Mouse (Mus musculus): ENCODE measurements at regions not wholly inside any gene's neighbourhood (a gene's known extent, or its start where the extent isn't known, plus 50 kb on each side); places are given as distances from the start of the nearest gene placed in this dataset.

GRCm38 (mm10) chr2:51047520-51047919, 101.4 kb downstream of the Rnd3 start:
- Histone ChIP-seq H3K9me3 (replicated peaks) (no peaks in the 10 kb centered on the region), H3K36me3 (no peaks in the 10 kb centered on the region), H3K4me2 (no peak overlapping the region), H3K27ac (no peak overlapping the region), H3K9ac (no peak overlapping the region), H3K27me3 (no peaks in the 10 kb centered on the region), H3K4me3 (no peak overlapping the region), H3K4me1 (replicated peaks) (no peaks in the 10 kb centered on the region)
- 92% methylated on average over 5 of the region's 5 CpGs for WGBS
- ATAC-seq (replicated peaks; ENCODE audit: insufficient number of reproducible peaks, insufficient read depth, low FRiP score, low read depth): no peak

- H3K27ac ChIP-seq: no peak overlapping the region
- WGBS: 90% methylated on average over 2 of the region's 2 CpGs
- H3K9me3 ChIP-seq (replicated peaks): no peaks in the 10 kb centered on the region
- ATAC-seq (replicated peaks; ENCODE audit: insufficient number of reproducible peaks, insufficient read depth, low FRiP score, low read depth): no peak
- H3K4me3 ChIP-seq: no peak overlapping the region
- H3K36me3 ChIP-seq: no peaks in the 10 kb centered on the region
- no peaks in the 10 kb centered on the region for H3K27me3 ChIP-seq
- no peak overlapping the region for H3K9ac ChIP-seq
- H3K4me2 ChIP-seq: no peak overlapping the region
- no peaks in the 10 kb centered on the region for H3K4me1 ChIP-seq (replicated peaks)
Measured at GRCm38 (mm10) chr2:51045626-51046025, 103.3 kb downstream of the Rnd3 start.

GRCm38 (mm10) chr2:51041101-51041500, 107.8 kb downstream of the Rnd3 start:
- H3K36me3 ChIP-seq: no peaks in the 10 kb centered on the region
- H3K27ac ChIP-seq: no peak overlapping the region
- 0 out of 2 replicates have a peak, but pooled peaks cover 6% of the 10 kb centered on the region for H3K4me1 ChIP-seq (replicated peaks)
- no peaks in the 10 kb centered on the region for H3K27me3 ChIP-seq
- H3K9me3 ChIP-seq (replicated peaks): no peaks in the 10 kb centered on the region
- no peak overlapping the region for H3K9ac ChIP-seq
- H3K4me3 ChIP-seq: no peak overlapping the region
- 64% methylated on average over 7 of the region's 7 CpGs for WGBS
- no peak overlapping the region for H3K4me2 ChIP-seq
- no peak for ATAC-seq (replicated peaks; ENCODE audit: insufficient number of reproducible peaks, insufficient read depth, low FRiP score, low read depth)

GRCm38 (mm10) chr2:51038685-51039084, 110.2 kb downstream of the Rnd3 start:
- no peak overlapping the region for H3K27ac ChIP-seq
- no peak for ATAC-seq (replicated peaks; ENCODE audit: insufficient number of reproducible peaks, insufficient read depth, low FRiP score, low read depth)
- H3K4me2 ChIP-seq: no peak overlapping the region
- no peaks in the 10 kb centered on the region for H3K9me3 ChIP-seq (replicated peaks)
- 60% methylated on average over 6 of the region's 6 CpGs for WGBS
- no peaks in the 10 kb centered on the region for H3K27me3 ChIP-seq
- no peak overlapping the region for H3K9ac ChIP-seq
- H3K4me1 ChIP-seq (replicated peaks): 0 out of 2 replicates have a peak, but pooled peaks cover 6% of the 10 kb centered on the region
- H3K36me3 ChIP-seq: no peaks in the 10 kb centered on the region
- H3K4me3 ChIP-seq: no peak overlapping the region

GRCm38 (mm10) chr2:51036995-51037394, 111.9 kb downstream of the Rnd3 start:
- 79% methylated on average over 5 of the region's 5 CpGs for WGBS
- ATAC-seq (replicated peaks; ENCODE audit: insufficient number of reproducible peaks, insufficient read depth, low FRiP score, low read depth): no peak

GRCm38 (mm10) chr2:51036190-51036755, 112.6 kb downstream of the Rnd3 start:
- H3K4me1 ChIP-seq (replicated peaks): 0 out of 2 replicates have a peak, but pooled peaks cover 6% of the 10 kb centered on the region
- 69% methylated on average over 8 of the region's 8 CpGs for WGBS
- no peak overlapping the region for H3K9ac ChIP-seq
- no peaks in the 10 kb centered on the region for H3K27me3 ChIP-seq
- no peak overlapping the region for H3K4me3 ChIP-seq
- ATAC-seq (replicated peaks; ENCODE audit: insufficient number of reproducible peaks, insufficient read depth, low FRiP score, low read depth): no peak
- H3K4me2 ChIP-seq: no peak overlapping the region
- no peaks in the 10 kb centered on the region for H3K36me3 ChIP-seq
- H3K9me3 ChIP-seq (replicated peaks): no peaks in the 10 kb centered on the region
- H3K27ac ChIP-seq: no peak overlapping the region

More at GRCm38 (mm10) chr2:51036995-51037394, 111.9 kb downstream of the Rnd3 start:
- Histone ChIP-seq H3K9ac (no peak overlapping the region), H3K9me3 (replicated peaks) (no peaks in the 10 kb centered on the region), H3K4me2 (no peak overlapping the region), H3K27me3 (no peaks in the 10 kb centered on the region), H3K36me3 (no peaks in the 10 kb centered on the region), H3K27ac (no peak overlapping the region), H3K4me1 (replicated peaks) (0 out of 2 replicates have a peak, but pooled peaks cover 6% of the 10 kb centered on the region), H3K4me3 (no peak overlapping the region)

GRCm38 (mm10) chr2:51033881-51034280, 115.0 kb downstream of the Rnd3 start:
- no peaks in the 10 kb centered on the region for H3K36me3 ChIP-seq
- no peak overlapping the region for H3K4me2 ChIP-seq
- ATAC-seq (replicated peaks; ENCODE audit: insufficient number of reproducible peaks, insufficient read depth, low FRiP score, low read depth): no peak
- no peak overlapping the region for H3K4me3 ChIP-seq
- no peak overlapping the region for H3K9ac ChIP-seq
- H3K9me3 ChIP-seq (replicated peaks): no peaks in the 10 kb centered on the region
- WGBS: 90% methylated on average over 7 of the region's 7 CpGs
- H3K27me3 ChIP-seq: no peaks in the 10 kb centered on the region
- no peaks in the 10 kb centered on the region for H3K4me1 ChIP-seq (replicated peaks)
- H3K27ac ChIP-seq: no peak overlapping the region

GRCm38 (mm10) chr2:51022479-51022878, 126.4 kb downstream of the Rnd3 start:
- 52% methylated on average over 2 of the region's 2 CpGs for WGBS
- Histone ChIP-seq H3K36me3 (no peaks in the 10 kb centered on the region), H3K27ac (no peak overlapping the region), H3K9me3 (replicated peaks) (no peaks in the 10 kb centered on the region), H3K27me3 (no peaks in the 10 kb centered on the region), H3K9ac (no peak overlapping the region), H3K4me2 (no peak overlapping the region), H3K4me3 (no peak overlapping the region), H3K4me1 (replicated peaks) (no peaks in the 10 kb centered on the region)
- ATAC-seq (replicated peaks; ENCODE audit: insufficient number of reproducible peaks, insufficient read depth, low FRiP score, low read depth): no peak

GRCm38 (mm10) chr2:51016129-51016402, 132.8 kb downstream of the Rnd3 start:
- Histone ChIP-seq H3K27me3 (no peaks in the 10 kb centered on the region), H3K4me3 (no peak overlapping the region), H3K27ac (no peak overlapping the region), H3K4me1 (replicated peaks) (peaks cover 14% of the 10 kb centered on the region), H3K4me2 (no peak overlapping the region), H3K9ac (no peak overlapping the region), H3K9me3 (replicated peaks) (no peaks in the 10 kb centered on the region), H3K36me3 (no peaks in the 10 kb centered on the region)
- 70% methylated on average over 5 of the region's 5 CpGs for WGBS
- ATAC-seq (replicated peaks; ENCODE audit: insufficient number of reproducible peaks, insufficient read depth, low FRiP score, low read depth): no peak

GRCm38 (mm10) chr2:51015360-51016128, 133.4 kb downstream of the Rnd3 start:
- H3K36me3 ChIP-seq: no peaks in the 10 kb centered on the region
- peaks cover 14% of the 10 kb centered on the region for H3K4me1 ChIP-seq (replicated peaks)
- peak; percentile 35; the same call in 1 of the 2 replicates for ATAC-seq (replicated peaks; ENCODE audit: insufficient number of reproducible peaks, insufficient read depth, low FRiP score, low read depth)
- H3K9me3 ChIP-seq (replicated peaks): no peaks in the 10 kb centered on the region
- peak overlapping the region; percentile 51 for H3K27ac ChIP-seq
- H3K27me3 ChIP-seq: no peaks in the 10 kb centered on the region
- no peak overlapping the region for H3K9ac ChIP-seq
- no peak overlapping the region for H3K4me2 ChIP-seq
- WGBS: 25% methylated on average over 7 of the region's 7 CpGs
- no peak overlapping the region for H3K4me3 ChIP-seq

GRCm38 (mm10) chr2:51014232-51014631, 134.7 kb downstream of the Rnd3 start:
- H3K27ac ChIP-seq: no peak overlapping the region
- no peak for ATAC-seq (replicated peaks; ENCODE audit: insufficient number of reproducible peaks, insufficient read depth, low FRiP score, low read depth)
- H3K4me2 ChIP-seq: no peak overlapping the region
- peaks cover 14% of the 10 kb centered on the region for H3K4me1 ChIP-seq (replicated peaks)
- H3K9me3 ChIP-seq (replicated peaks): no peaks in the 10 kb centered on the region
- H3K36me3 ChIP-seq: no peaks in the 10 kb centered on the region
- no peaks in the 10 kb centered on the region for H3K27me3 ChIP-seq
- no peak overlapping the region for H3K4me3 ChIP-seq
- no peak overlapping the region for H3K9ac ChIP-seq

- Histone ChIP-seq H3K4me1 (replicated peaks) (peaks cover 14% of the 10 kb centered on the region), H3K27ac (no peak overlapping the region), H3K4me3 (no peak overlapping the region), H3K27me3 (no peaks in the 10 kb centered on the region), H3K36me3 (no peaks in the 10 kb centered on the region), H3K9ac (no peak overlapping the region), H3K4me2 (no peak overlapping the region), H3K9me3 (replicated peaks) (no peaks in the 10 kb centered on the region)
- ATAC-seq (replicated peaks; ENCODE audit: insufficient number of reproducible peaks, insufficient read depth, low FRiP score, low read depth): no peak
- WGBS: 65% methylated on average over 2 of the region's 2 CpGs
Measured at GRCm38 (mm10) chr2:51013090-51013489, 135.8 kb downstream of the Rnd3 start.

Measured in heart, embryonic 15.5 days (tissue).